Mouse (Mus musculus): ENCODE measurements around the gene Gm20547. TPM values are rescaled to one million over a fixed set of nuclear protein-coding genes. Genes with fewer than 3 reads are reported as not detected.

Gene Gm20547
- polyA plus RNA-seq, 1 experiment from 2014 or later, result not detected

DNA sequence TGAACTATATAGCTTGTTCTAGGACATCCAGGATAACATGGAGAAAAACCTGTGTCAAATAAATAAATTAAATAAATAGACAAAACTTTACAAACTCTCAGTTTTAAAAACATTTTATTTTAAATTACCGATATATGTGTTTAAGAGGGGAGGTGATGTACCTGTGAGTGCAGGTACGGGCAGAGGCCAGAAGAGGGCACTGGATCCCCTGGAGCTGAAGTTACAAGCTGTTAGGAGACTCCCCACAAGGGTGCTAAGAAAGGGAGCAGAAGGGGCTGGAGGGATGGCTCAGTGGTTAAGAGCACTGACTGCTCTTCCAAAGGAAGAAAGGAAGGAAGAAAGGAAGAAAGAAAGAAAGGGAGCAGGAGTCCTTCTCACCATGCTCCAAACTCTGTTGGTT is 9.5 kb upstream of the Gm20547 start:
- no peak overlapping the region for H3K27ac ChIP-seq (ENCODE audit: low read depth, low read length)
- H3K4me1 ChIP-seq (ENCODE audit: control insufficient read depth, insufficient read depth, low read length), result peaks cover 14% of the 10 kb centered on the region
- H3K9ac ChIP-seq (ENCODE audit: low read length), result no peak overlapping the region
- H3K36me3 ChIP-seq (ENCODE audit: control insufficient read depth, insufficient read depth, low read length), result peaks cover 7% of the 10 kb centered on the region
- no peaks in the 10 kb centered on the region for H3K9me3 ChIP-seq (replicated peaks; ENCODE audit: control insufficient read depth, low read length)
- no peak overlapping the region for H3K4me2 ChIP-seq (ENCODE audit: low read length)
- DNase-seq (ENCODE audit: low spot score), result no peak
- ATAC-seq, result no peak
- H3K4me3 ChIP-seq (ENCODE audit: low read depth, low read length), result no peak overlapping the region
- WGBS, result 96% methylated on average over 2 of the region's 2 CpGs
- no peaks in the 10 kb centered on the region for H3K27me3 ChIP-seq (replicated peaks; ENCODE audit: control insufficient read depth, insufficient read depth, low read length)

GRCm38 (mm10) chr17:34890074-34890743 is 8.4 kb upstream of the Gm20547 start:
- H3K9ac ChIP-seq (ENCODE audit: low read length), result no peak overlapping the region
- no peaks in the 10 kb centered on the region for H3K36me3 ChIP-seq (ENCODE audit: control insufficient read depth, insufficient read depth, low read length)
- H3K4me1 ChIP-seq (ENCODE audit: control insufficient read depth, insufficient read depth, low read length), result peaks cover 4% of the 10 kb centered on the region; the same call in 1 of the 2 replicates
- ATAC-seq (no peak), DNase-seq (ENCODE audit: low spot score) (no peak)
- no peak overlapping the region for H3K4me2 ChIP-seq (ENCODE audit: low read length)
- no peaks in the 10 kb centered on the region for H3K27me3 ChIP-seq (replicated peaks; ENCODE audit: control insufficient read depth, insufficient read depth, low read length)
- no peak overlapping the region for H3K4me3 ChIP-seq (ENCODE audit: low read depth, low read length)
- H3K9me3 ChIP-seq (replicated peaks; ENCODE audit: control insufficient read depth, low read length), result no peaks in the 10 kb centered on the region
- 84% methylated on average over 12 of the region's 12 CpGs for WGBS
- no peak overlapping the region for H3K27ac ChIP-seq (ENCODE audit: low read depth, low read length)

GRCm38 (mm10) chr17:34887942-34888341 is 6.1 kb upstream of the Gm20547 start:
- H3K27ac ChIP-seq (ENCODE audit: low read depth, low read length), result no peak overlapping the region
- no peak for DNase-seq (ENCODE audit: low spot score)
- H3K9ac ChIP-seq (ENCODE audit: low read length), result no peak overlapping the region
- H3K4me2 ChIP-seq (ENCODE audit: low read length), result no peak overlapping the region
- H3K36me3 ChIP-seq (ENCODE audit: control insufficient read depth, insufficient read depth, low read length), result no peaks in the 10 kb centered on the region
- no peaks in the 10 kb centered on the region for H3K27me3 ChIP-seq (replicated peaks; ENCODE audit: control insufficient read depth, insufficient read depth, low read length)
- H3K9me3 ChIP-seq (replicated peaks; ENCODE audit: control insufficient read depth, low read length), result no peaks in the 10 kb centered on the region
- 86% methylated on average over 5 of the region's 5 CpGs for WGBS
- ATAC-seq, result no peak
- H3K4me3 ChIP-seq (ENCODE audit: low read depth, low read length), result no peak overlapping the region
- no peaks in the 10 kb centered on the region for H3K4me1 ChIP-seq (ENCODE audit: control insufficient read depth, insufficient read depth, low read length)

DNA sequence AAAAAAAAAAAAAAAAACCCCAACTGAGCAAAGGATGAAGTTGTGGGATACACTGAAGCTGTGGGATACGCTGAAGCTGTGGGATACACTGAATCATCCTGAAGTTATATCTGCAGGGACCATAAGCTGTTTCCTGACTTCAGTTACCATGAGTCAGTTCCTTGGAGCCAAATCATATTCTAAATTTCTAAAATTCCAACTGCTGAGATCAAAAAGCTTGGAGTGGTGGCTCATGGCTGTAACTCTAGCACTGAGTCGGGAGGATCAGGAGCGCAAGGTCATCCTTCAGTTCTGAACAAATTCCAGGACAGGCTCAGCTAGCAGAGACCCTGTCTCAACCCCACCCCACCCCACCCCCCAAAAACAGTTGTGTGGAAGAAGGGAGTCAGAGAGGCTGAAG is 3.8 kb upstream of the Gm20547 start:
- Histone ChIP-seq H3K4me3 (ENCODE audit: low read depth, low read length) (no peak overlapping the region), H3K27me3 (replicated peaks; ENCODE audit: control insufficient read depth, insufficient read depth, low read length) (0 out of 2 replicates have a peak, but pooled peaks cover 3% of the 10 kb centered on the region), H3K9me3 (replicated peaks; ENCODE audit: control insufficient read depth, low read length) (no peaks in the 10 kb centered on the region), H3K9ac (ENCODE audit: low read length) (no peak overlapping the region), H3K36me3 (ENCODE audit: control insufficient read depth, insufficient read depth, low read length) (no peaks in the 10 kb centered on the region), H3K4me2 (ENCODE audit: low read length) (no peak overlapping the region), H3K4me1 (ENCODE audit: control insufficient read depth, insufficient read depth, low read length) (no peaks in the 10 kb centered on the region), H3K27ac (ENCODE audit: low read depth, low read length) (no peak overlapping the region)
- 88% methylated on average over 3 of the region's 3 CpGs for WGBS
- ATAC-seq (no peak), DNase-seq (ENCODE audit: low spot score) (no peak)

DNA sequence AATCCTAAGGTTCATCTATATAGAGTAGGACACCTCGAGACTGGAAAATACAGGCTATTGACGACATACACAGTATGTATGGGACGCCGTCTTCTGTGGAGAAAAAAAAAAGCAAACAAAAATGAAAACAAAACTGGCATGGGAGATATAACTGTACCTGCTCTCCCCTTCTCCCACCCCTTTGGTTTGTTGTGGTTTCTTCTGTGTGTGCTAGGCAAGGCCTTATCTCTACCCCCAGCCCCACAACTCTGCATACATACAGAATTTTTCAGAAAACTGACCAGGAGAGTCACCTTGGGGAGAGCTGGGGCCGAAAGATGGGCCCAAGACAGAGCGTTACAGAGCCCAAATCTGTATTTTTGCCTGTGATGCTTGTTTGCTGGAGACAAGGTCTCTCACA is 2.9 kb upstream of the Gm20547 start:
- Histone ChIP-seq H3K4me1 (ENCODE audit: control insufficient read depth, insufficient read depth, low read length) (no peaks in the 10 kb centered on the region), H3K27ac (ENCODE audit: low read depth, low read length) (no peak overlapping the region), H3K4me2 (ENCODE audit: low read length) (no peak overlapping the region), H3K4me3 (ENCODE audit: low read depth, low read length) (no peak overlapping the region), H3K27me3 (replicated peaks; ENCODE audit: control insufficient read depth, insufficient read depth, low read length) (0 out of 2 replicates have a peak, but pooled peaks cover 3% of the 10 kb centered on the region), H3K9me3 (replicated peaks; ENCODE audit: control insufficient read depth, low read length) (no peaks in the 10 kb centered on the region), H3K9ac (ENCODE audit: low read length) (no peak overlapping the region), H3K36me3 (ENCODE audit: control insufficient read depth, insufficient read depth, low read length) (no peaks in the 10 kb centered on the region)
- no peak for DNase-seq (ENCODE audit: low spot score)
- ATAC-seq, result no peak
- WGBS, result 85% methylated on average over 6 of the region's 6 CpGs

DNA sequence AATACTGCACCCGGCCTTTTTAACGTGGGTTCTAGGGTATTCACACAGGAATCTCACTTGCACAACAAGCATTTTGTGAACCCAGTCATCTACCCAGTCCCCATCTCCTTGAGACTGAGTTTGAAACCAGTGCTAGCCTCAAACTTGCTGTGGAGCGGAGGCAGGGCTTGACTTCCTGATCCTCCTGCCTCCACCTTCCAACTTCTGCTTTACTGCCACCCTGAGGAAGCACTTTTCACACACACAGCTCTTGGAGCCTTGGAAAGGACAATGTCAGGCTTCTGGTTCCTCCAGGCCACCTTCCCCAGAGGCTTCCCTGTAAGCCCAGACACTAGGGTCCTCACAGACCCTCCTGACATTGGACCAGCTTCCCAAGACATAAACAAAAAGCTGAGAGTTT is 1.5 kb upstream of the Gm20547 start:
- DNase-seq (ENCODE audit: low spot score) (no peak), ATAC-seq (no peak)
- H3K9me3 ChIP-seq (replicated peaks; ENCODE audit: control insufficient read depth, low read length), result no peaks in the 10 kb centered on the region
- H3K36me3 ChIP-seq (ENCODE audit: control insufficient read depth, insufficient read depth, low read length), result no peaks in the 10 kb centered on the region
- no peak overlapping the region for H3K4me3 ChIP-seq (ENCODE audit: low read depth, low read length)
- H3K27ac ChIP-seq (ENCODE audit: low read depth, low read length), result no peak overlapping the region
- H3K9ac ChIP-seq (ENCODE audit: low read length), result no peak overlapping the region
- H3K4me1 ChIP-seq (ENCODE audit: control insufficient read depth, insufficient read depth, low read length), result no peaks in the 10 kb centered on the region
- WGBS, result 59% methylated on average over 3 of the region's 3 CpGs
- 0 out of 2 replicates have a peak, but pooled peaks cover 3% of the 10 kb centered on the region for H3K27me3 ChIP-seq (replicated peaks; ENCODE audit: control insufficient read depth, insufficient read depth, low read length)
- H3K4me2 ChIP-seq (ENCODE audit: low read length), result no peak overlapping the region

GRCm38 (mm10) chr17:34881166-34881565 is 676 bp downstream of the Gm20547 start:
- Histone ChIP-seq H3K27ac (ENCODE audit: low read depth, low read length) (no peak overlapping the region), H3K4me3 (ENCODE audit: low read depth, low read length) (no peak overlapping the region), H3K4me2 (ENCODE audit: low read length) (no peak overlapping the region), H3K4me1 (ENCODE audit: control insufficient read depth, insufficient read depth, low read length) (no peaks in the 10 kb centered on the region), H3K9ac (ENCODE audit: low read length) (no peak overlapping the region), H3K36me3 (ENCODE audit: control insufficient read depth, insufficient read depth, low read length) (no peaks in the 10 kb centered on the region), H3K27me3 (replicated peaks; ENCODE audit: control insufficient read depth, insufficient read depth, low read length) (0 out of 2 replicates have a peak, but pooled peaks cover 3% of the 10 kb centered on the region), H3K9me3 (replicated peaks; ENCODE audit: control insufficient read depth, low read length) (no peaks in the 10 kb centered on the region)
- no peak for ATAC-seq
- DNase-seq (ENCODE audit: low spot score), result no peak

DNA sequence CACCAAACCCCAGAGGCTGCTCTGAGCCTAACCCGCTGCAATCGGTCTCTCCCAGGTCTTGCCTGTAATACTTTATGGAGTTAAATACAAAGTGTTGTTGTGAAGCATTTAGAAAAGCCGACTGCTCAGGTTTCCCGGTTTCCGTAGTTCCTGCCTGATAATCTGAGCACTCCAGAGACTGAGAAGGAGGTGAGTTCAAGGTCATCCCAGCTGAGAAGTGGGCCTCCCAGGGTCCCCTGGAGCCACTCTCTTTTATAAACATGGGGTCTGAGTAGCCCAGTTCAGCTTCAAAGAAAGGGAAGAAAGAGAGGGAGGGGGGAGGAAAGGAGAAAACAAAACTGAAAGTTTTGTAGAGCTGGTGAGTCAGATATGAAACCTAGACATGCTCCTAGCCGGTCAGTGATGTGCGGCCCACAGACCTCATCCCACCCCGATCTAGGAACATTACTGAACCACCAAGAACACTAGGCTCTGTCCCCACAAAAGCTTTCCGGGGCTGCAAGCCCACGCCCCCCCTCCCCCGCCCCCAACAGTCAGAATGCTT is 2.4 kb downstream of the Gm20547 start, which contains the start of gene Zbtb12:
TSS of gene Zbtb12 (plus strand) at position 148 of the 544 bp plus-strand sequence.
- H3K27ac ChIP-seq (ENCODE audit: low read depth, low read length), result no peak within 1 kb of the TSS
- H3K4me1 ChIP-seq (ENCODE audit: control insufficient read depth, insufficient read depth, low read length), result no peaks in the 10 kb centered on the region
- ATAC-seq (no peak), DNase-seq (ENCODE audit: low spot score) (no peak)
- H3K4me2 ChIP-seq (ENCODE audit: low read length), result no peak within 1 kb of the TSS
- 0 out of 2 replicates have a peak, but pooled peaks cover 3% of the 10 kb centered on the region for H3K27me3 ChIP-seq (replicated peaks; ENCODE audit: control insufficient read depth, insufficient read depth, low read length)
- H3K36me3 ChIP-seq (ENCODE audit: control insufficient read depth, insufficient read depth, low read length), result no peaks in the 10 kb centered on the region
- WGBS, result 71% methylated on average over 11 of the region's 11 CpGs
- H3K9ac ChIP-seq (ENCODE audit: low read length), result no peak within 1 kb of the TSS
- H3K9me3 ChIP-seq (replicated peaks; ENCODE audit: control insufficient read depth, low read length), result no peaks in the 10 kb centered on the region
- no peak within 1 kb of the TSS for H3K4me3 ChIP-seq (ENCODE audit: low read depth, low read length)

DNA sequence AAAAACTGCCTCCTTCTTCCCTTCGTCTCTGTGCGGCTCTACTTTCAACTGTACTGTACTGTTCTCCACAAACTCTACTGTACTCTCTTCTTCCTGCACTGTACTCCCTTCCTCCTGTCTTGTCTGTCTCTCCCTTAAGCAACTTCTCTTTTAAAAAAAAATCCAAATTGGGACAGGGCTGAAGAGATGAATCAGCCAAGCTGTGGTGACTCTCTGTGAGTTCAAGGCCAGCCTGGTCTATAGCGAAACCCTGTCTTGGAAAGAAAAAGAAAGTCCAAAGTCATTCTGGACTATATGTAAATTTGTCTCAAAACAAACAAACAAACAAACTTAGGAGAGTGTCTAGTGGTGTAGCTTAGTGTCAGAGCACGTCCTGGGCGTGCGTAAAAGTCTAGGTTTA is 7.5 kb downstream of the Gm20547 start:
- no peaks in the 10 kb centered on the region for H3K27me3 ChIP-seq (replicated peaks; ENCODE audit: control insufficient read depth, insufficient read depth, low read length)

More for the DNA sequence above, 7.5 kb downstream of the Gm20547 start:
- Histone ChIP-seq H3K9ac (ENCODE audit: low read length) (no peak overlapping the region), H3K4me1 (ENCODE audit: control insufficient read depth, insufficient read depth, low read length) (no peaks in the 10 kb centered on the region), H3K27ac (ENCODE audit: low read depth, low read length) (no peak overlapping the region), H3K4me3 (ENCODE audit: low read depth, low read length) (no peak overlapping the region), H3K36me3 (ENCODE audit: control insufficient read depth, insufficient read depth, low read length) (no peaks in the 10 kb centered on the region), H3K9me3 (replicated peaks; ENCODE audit: control insufficient read depth, low read length) (no peaks in the 10 kb centered on the region), H3K4me2 (ENCODE audit: low read length) (no peak overlapping the region)
- WGBS, result 93% methylated on average over 6 of the region's 6 CpGs
- ATAC-seq (no peak), DNase-seq (ENCODE audit: low spot score) (no peak)

Data from forebrain, embryonic 14.5 days (tissue).